Mouse (Mus musculus) lung, adult 2 months (tissue): ENCODE measurements around the gene Pla2g5. TPM values are rescaled to one million over a fixed set of nuclear protein-coding genes. Genes with fewer than 3 reads are reported as not detected.
A peak's percentile ranks its signal among the peaks of the same experiment; 100 is the strongest.
"Not testable (repeated sequence)": the region's sequence is repeated elsewhere in the genome, so short reads cannot be mapped to it uniquely, and the experiment has no call there.

ENCODE experiments used
- DNase-seq: peaks from one replicate; pipeline ENCODE4 v3.0.0; 2022
- H3K4me1 ChIP-seq: fragments of 200-500 bp; 2 replicates; pipeline ENCODE4 v1.6.1; 2011; ENCODE audit warnings: low read length; ENCODE audit not compliant: control insufficient read depth, insufficient read depth
- H3K4me3 ChIP-seq: fragments of 200-500 bp; replicated peaks from 2 replicates; pipeline ENCODE3; 2011; ENCODE audit warnings: low read depth, mild to moderate bottlenecking, control low read depth, low read length; ENCODE audit errors: extremely low read depth
- CTCF ChIP-seq: fragments of 200-500 bp; IDR thresholded peaks from 2 replicates; pipeline ENCODE4 v1.5.1; 2011; ENCODE audit warnings: mild to moderate bottlenecking, low read length, control low read depth; ENCODE audit not compliant: insufficient read depth
- POLR2A ChIP-seq: fragments of 200-500 bp; IDR thresholded peaks from 2 replicates; pipeline ENCODE4 v1.6.1; 2011; ENCODE audit warnings: low read depth, mild to moderate bottlenecking, control low read depth, low read length, borderline replicate concordance; ENCODE audit errors: extremely low read depth
- WGBS: fragments of 180-500 bp; shearing (Covaris S2); methylation state at CpG from one replicate; pipeline ENCODE4 v1.1.7; 2018; 5-methylcytosine and 5-hydroxymethylcytosine counted together
- polyA plus RNA-seq: library from polyadenylated mRNA; depleted of rRNA; stranded (reverse); fragments of >200 nt; gene quantifications from 2 replicates; pipeline ENCODE4 v1.2.3, GENCODE M21; 2012

The Pla2g5 gene
- polyA plus RNA-seq, 1 experiment, result 1.3 TPM

DNA sequence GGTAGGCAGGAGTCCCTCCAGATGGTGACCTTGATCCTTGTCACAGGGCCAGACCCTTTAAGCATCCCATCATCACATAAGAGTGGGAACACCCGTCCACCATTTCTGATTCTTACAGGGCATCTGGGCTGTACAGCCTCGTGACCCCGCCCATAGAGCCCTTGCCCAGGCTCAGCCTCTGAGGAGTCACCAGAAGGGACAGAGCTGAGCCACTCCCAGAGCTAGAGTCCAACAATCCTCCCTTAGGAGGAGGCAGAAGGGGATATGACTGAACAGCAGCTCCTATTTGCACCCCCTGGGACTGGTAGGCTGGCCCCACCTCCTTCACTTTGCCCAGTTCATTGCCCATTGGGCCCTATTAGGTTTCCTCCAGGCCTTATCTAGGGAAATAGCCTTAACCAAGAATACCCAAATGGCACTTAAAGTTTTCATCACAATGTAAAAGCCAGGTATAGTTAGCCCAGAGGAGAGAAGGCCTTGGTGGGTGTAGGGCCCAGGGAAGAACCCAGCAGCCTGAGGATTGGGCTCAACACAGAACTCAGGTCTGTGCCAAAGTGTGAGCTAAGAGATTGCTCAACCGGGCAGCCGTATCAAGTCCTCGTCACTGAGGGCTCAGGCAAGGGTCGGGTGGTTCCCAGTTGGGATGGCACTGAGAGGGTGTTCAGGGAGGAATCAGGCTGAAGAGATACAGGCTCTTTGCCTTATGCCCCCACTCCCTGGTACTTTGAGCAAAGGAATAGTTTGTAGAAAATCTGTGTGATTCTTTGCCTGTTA is 17.7 kb upstream of the Pla2g5 start:
- H3K4me1 ChIP-seq, result no peaks in the 10 kb centered on the region
- no peak for TF ChIP-seq CTCF
- TF ChIP-seq POLR2A, result no peak
- DNase-seq, result no peak
- no peak overlapping the region for H3K4me3 ChIP-seq
- WGBS, result 50% methylated on average over 7 of the region's 7 CpGs

DNA sequence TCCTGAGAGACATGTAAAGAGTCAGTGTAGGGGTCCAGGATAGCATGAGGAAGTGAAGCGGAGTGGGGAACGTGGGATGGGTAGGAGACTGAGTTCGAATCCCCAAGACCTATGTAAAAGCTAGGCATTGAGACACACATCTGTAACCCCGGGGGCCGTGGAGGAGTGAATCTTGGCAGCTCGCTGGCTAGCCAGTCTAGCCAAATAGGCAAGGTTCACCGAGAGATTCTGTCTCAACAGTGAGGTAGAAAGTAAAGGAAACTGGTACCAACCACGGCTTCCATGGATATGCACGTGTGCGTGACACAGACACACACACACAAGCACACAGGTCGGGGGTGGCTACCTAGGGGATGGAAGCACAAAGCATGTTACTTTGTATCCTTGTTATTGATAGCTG is 16.5 kb upstream of the Pla2g5 start:
- TF ChIP-seq CTCF, result no peak
- no peak for TF ChIP-seq POLR2A
- H3K4me1 ChIP-seq, result no peaks in the 10 kb centered on the region
- 85% methylated on average over 11 of the region's 11 CpGs for WGBS
- no peak for DNase-seq
- H3K4me3 ChIP-seq, result no peak overlapping the region

DNA sequence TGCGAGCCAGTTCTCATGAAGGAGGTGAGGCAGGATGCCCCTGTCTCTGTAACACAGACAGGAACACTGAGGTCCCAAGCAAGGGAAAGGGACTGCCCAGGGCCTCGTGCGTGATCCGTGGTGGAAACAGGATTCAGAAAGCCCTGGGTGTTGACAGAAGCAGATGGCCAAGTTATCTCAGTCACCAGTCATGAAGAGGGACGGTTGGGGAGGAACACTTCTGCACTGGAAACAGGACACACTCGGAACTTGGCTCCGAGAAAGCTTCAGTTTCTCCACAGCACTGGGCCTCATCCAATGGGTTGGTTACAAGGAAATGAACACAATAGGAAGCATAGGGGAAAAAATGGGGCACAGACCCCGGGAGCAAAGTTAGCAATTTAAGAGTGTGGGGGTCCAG is 15.5 kb upstream of the Pla2g5 start:
- 33% methylated on average over 8 of the region's 8 CpGs for WGBS
- no peak for TF ChIP-seq CTCF
- no peak for TF ChIP-seq POLR2A

DNA sequence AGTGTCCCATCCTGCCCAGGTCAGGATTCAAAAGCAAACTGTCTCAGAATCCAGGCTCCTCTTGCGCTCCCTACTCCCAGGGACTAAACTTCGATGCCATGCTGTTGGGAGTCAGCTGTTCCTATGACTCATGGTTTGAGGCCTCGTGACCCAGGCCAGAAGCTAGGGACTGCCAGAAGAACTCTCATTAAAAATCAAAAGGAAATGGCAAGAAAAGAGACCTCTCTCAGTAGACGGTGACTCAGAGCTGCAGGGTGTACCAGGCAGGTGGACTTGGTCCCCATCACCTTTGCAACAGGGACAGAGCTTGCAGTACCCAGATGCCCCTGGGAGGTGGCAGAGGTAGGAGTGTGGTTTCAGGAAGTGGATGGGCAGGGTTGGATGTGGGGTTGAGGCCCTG is 14.4 kb upstream of the Pla2g5 start, which contains the start of gene Pla2g2e:
Pla2g2e (plus strand) TSS at position 212 of the 400 bp plus-strand sequence.
- no peak for DNase-seq
- Histone ChIP-seq H3K4me3 (no peak within 1 kb of the TSS), H3K4me1 (no peaks in the 10 kb centered on the region)
- WGBS, result 48% methylated on average over 4 of the region's 4 CpGs
- TF ChIP-seq CTCF, result no peak
- TF ChIP-seq POLR2A, result no peak

More for the DNA sequence above, 15.5 kb upstream of the Pla2g5 start:
- H3K4me1 ChIP-seq, result no peaks in the 10 kb centered on the region
- no peak for DNase-seq
- no peak overlapping the region for H3K4me3 ChIP-seq

DNA sequence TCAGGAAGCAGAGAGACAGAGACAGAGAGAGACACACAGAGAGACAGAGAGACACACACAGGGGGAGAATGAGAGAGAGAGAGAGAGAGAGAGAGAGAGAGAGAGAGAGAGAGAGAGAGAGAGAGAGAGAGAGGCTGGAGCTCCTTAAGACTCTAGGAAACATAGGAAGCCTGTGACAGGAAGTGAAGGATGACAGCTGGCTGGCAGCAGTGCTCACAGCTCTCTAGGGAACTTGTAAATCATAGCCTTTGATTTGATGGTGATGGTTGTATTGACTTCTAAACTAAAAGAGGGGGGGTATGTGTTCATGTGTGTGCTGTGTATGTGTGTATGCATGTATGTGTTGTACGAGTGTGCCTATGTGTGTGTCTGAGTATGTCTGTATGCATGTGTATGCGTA is 12.7 kb upstream of the Pla2g5 start:
- TF ChIP-seq POLR2A, result no peak
- TF ChIP-seq CTCF, result no peak
- no peaks in the 10 kb centered on the region for H3K4me1 ChIP-seq
- no peak overlapping the region for H3K4me3 ChIP-seq
- no peak for DNase-seq
- WGBS, result 99% methylated on average over 2 of the region's 2 CpGs

DNA sequence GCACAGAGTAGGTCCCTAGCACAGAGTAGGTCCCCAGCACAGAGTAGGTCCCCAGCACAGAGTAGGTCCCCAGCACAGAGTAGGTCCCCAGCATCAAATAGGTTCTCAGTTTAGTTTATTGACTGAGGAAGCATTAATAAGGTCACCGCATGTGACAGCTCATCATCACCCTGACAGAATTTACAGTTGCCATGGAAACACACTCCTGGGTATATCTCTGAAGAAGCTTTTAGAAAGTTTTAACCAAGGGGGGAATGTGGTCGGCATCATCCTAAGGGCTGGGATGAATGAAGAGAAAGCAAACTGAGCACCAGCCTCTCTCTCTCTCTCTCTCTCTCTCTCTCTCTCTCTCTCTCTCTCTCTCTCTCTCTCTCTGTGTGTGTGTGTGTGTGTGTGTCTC is 12.0 kb upstream of the Pla2g5 start:
- not testable (repeated sequence) for H3K4me3 ChIP-seq, DNase-seq, H3K4me1 ChIP-seq
- WGBS, result 72% methylated on average over 2 of the region's 2 CpGs

DNA sequence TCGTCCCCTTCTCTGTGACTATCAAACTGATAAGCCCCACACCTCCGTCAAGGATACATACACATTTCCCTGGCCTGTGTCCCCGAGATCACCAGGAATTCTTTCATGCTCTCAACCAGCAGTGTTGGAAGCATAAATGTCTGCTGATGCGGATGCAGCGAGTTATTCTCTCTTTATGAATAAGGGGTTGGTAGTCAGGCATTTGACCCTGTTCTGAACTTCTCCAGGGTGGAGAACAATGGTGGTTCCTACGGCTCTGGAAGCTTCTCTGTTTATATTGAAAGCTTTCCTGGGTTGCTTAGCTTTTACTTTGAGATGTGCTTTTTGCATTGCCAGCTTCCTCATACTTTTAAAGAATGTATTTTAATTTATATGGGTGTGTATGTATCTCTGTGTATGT is 10.6 kb upstream of the Pla2g5 start, which contains the start of gene Gm13030:
Gm13030 (minus strand) TSS at position 101 of the 400 bp plus-strand sequence.
- no peak for DNase-seq
- TF ChIP-seq CTCF (no peak), POLR2A (no peak)
- WGBS, result 65% methylated on average over 6 of the region's 6 CpGs
- Histone ChIP-seq H3K4me3 (no peak within 1 kb of the TSS), H3K4me1 (no peaks in the 10 kb centered on the region)

DNA sequence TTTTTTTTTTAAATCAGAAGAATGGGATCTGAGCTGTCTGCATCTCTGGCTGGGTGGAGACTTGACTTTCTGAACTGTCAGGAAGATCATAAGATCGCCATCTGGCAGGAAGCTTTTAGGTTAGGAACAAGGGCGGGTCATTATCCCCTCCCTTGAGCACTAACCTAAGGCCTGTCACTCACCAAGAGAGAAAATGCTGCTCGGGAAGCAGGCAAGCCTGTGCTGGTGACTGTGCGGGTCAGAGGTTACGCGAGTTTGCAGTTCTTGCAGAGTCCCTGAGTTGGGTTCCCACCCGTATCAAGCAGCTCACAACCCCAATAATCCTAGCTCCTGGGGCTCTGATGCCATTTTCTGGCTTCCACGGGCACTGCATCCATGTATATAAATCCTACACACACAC is 5.4 kb upstream of the Pla2g5 start:
- TF ChIP-seq POLR2A (no peak), CTCF (no peak)
- Histone ChIP-seq H3K4me1 (no peaks in the 10 kb centered on the region), H3K4me3 (no peak overlapping the region)
- DNase-seq, result no peak
- WGBS, result 58% methylated on average over 8 of the region's 8 CpGs

DNA sequence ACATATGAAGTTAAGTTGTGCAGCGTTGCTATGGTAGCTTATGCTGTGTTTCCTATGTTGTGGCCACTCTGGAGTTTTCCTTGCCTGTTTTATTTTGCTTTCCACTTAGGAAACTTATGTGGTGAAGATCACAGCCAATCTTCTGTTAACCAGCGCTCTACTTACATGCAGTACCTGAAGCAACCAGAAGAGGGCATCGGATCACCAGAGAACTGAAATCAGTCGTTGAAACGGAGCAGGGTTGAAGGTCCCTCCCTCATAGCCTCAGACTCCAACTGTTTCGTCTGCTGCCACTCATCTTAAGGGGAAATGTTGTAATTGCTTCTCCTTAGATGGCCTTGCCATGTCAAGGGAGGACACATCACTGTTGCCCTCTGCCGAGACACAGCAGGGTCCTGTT is 3.1 kb upstream of the Pla2g5 start:
- H3K4me3 ChIP-seq, result no peak overlapping the region
- WGBS, result 7% methylated on average over 7 of the region's 7 CpGs

DNA sequence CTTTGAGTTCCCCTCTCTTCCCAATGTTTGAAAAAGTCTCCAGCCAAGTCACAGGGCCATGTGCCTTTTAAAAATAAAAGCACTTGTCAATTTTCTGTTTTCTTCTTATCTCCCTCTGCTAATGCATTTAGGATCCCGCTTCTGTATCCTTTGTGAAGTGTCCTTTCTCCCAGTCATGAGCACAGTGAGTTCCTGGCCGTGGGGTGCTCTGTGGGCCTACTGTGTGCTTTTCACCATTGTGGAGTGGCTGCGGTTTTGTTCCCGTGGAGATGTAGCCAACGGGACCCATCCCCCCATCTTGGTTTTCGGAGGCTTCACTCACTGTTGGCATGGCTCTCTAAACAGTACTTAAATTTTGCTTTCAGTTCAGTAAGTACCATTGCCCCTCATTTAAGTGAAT is 2.7 kb upstream of the Pla2g5 start:
- no peak for DNase-seq
- Histone ChIP-seq H3K4me1 (no peaks in the 10 kb centered on the region), H3K4me3 (no peak overlapping the region)
- TF ChIP-seq POLR2A, result no peak
- TF ChIP-seq CTCF, result no peak
- WGBS, result 57% methylated on average over 6 of the region's 6 CpGs

More for the DNA sequence above, 3.1 kb upstream of the Pla2g5 start:
- TF ChIP-seq CTCF (peak; percentile 72), POLR2A (no peak)
- peak; percentile 62 for DNase-seq
- H3K4me1 ChIP-seq, result no peaks in the 10 kb centered on the region
